Mouse (Mus musculus): Measurements from ENCODE around the gene Ppp2r5a. TPM values are rescaled to one million over a fixed set of nuclear protein-coding genes. Genes with fewer than 3 reads are reported as not detected.

Gene Ppp2r5a
- polyA plus RNA-seq, 1 experiment from 2014 or later, result 18.8 TPM

- Histone ChIP-seq H3K4me2 (replicated peaks; ENCODE audit: low read depth, low read length) (no peak overlapping the region), H3K9ac (replicated peaks; ENCODE audit: low read length) (no peak overlapping the region), H3K9me3 (ENCODE audit: low read length) (no peaks in the 10 kb centered on the region), H3K36me3 (ENCODE audit: insufficient read depth, low read length) (peaks cover 13% of the 10 kb centered on the region), H3K4me1 (ENCODE audit: insufficient read depth, low read length) (no peaks in the 10 kb centered on the region), H3K4me3 (ENCODE audit: low read length) (no peak overlapping the region), H3K27me3 (ENCODE audit: insufficient read depth, low read length) (no peaks in the 10 kb centered on the region), H3K27ac (ENCODE audit: low read length) (no peak overlapping the region)
- no peak for ATAC-seq (ENCODE audit: low FRiP score, low TSS enrichment)
- 86% methylated on average over 4 of the region's 4 CpGs for WGBS
These were observed 34.9 kb downstream of the Ppp2r5a start for GRCm38 (mm10) chr1:191368193-191368592.

GRCm38 (mm10) chr1:191364477-191364876 is 38.6 kb downstream of the Ppp2r5a start:
- no peak for ATAC-seq (ENCODE audit: low FRiP score, low TSS enrichment)
- no peak overlapping the region for H3K27ac ChIP-seq (ENCODE audit: low read length)
- no peaks in the 10 kb centered on the region for H3K27me3 ChIP-seq (ENCODE audit: insufficient read depth, low read length)
- no peak overlapping the region for H3K9ac ChIP-seq (replicated peaks; ENCODE audit: low read length)
- 80% methylated on average over 4 of the region's 4 CpGs for WGBS
- no peaks in the 10 kb centered on the region for H3K4me1 ChIP-seq (ENCODE audit: insufficient read depth, low read length)
- H3K4me3 ChIP-seq (ENCODE audit: low read length), result no peak overlapping the region
- H3K4me2 ChIP-seq (replicated peaks; ENCODE audit: low read depth, low read length), result no peak overlapping the region
- peaks cover 13% of the 10 kb centered on the region for H3K36me3 ChIP-seq (ENCODE audit: insufficient read depth, low read length)
- no peaks in the 10 kb centered on the region for H3K9me3 ChIP-seq (ENCODE audit: low read length)

GRCm38 (mm10) chr1:191362412-191362811 is 40.7 kb downstream of the Ppp2r5a start:
- no peak overlapping the region for H3K27ac ChIP-seq (ENCODE audit: low read length)
- H3K4me2 ChIP-seq (replicated peaks; ENCODE audit: low read depth, low read length), result no peak overlapping the region
- 89% methylated on average over 6 of the region's 6 CpGs for WGBS
- H3K36me3 ChIP-seq (ENCODE audit: insufficient read depth, low read length), result peaks cover 18% of the 10 kb centered on the region
- no peak overlapping the region for H3K4me3 ChIP-seq (ENCODE audit: low read length)
- no peak for ATAC-seq (ENCODE audit: low FRiP score, low TSS enrichment)
- H3K4me1 ChIP-seq (ENCODE audit: insufficient read depth, low read length), result no peaks in the 10 kb centered on the region
- no peak overlapping the region for H3K9ac ChIP-seq (replicated peaks; ENCODE audit: low read length)
- no peaks in the 10 kb centered on the region for H3K9me3 ChIP-seq (ENCODE audit: low read length)
- no peaks in the 10 kb centered on the region for H3K27me3 ChIP-seq (ENCODE audit: insufficient read depth, low read length)

- Histone ChIP-seq H3K4me3 (ENCODE audit: low read length) (no peak overlapping the region), H3K27me3 (ENCODE audit: insufficient read depth, low read length) (no peaks in the 10 kb centered on the region), H3K9ac (replicated peaks; ENCODE audit: low read length) (no peak overlapping the region), H3K4me2 (replicated peaks; ENCODE audit: low read depth, low read length) (no peak overlapping the region), H3K4me1 (ENCODE audit: insufficient read depth, low read length) (no peaks in the 10 kb centered on the region), H3K9me3 (ENCODE audit: low read length) (no peaks in the 10 kb centered on the region), H3K36me3 (ENCODE audit: insufficient read depth, low read length) (peaks cover 26% of the 10 kb centered on the region), H3K27ac (ENCODE audit: low read length) (no peak overlapping the region)
- 90% methylated on average over 7 of the region's 7 CpGs for WGBS
- no peak for ATAC-seq (ENCODE audit: low FRiP score, low TSS enrichment)
These were observed 43.6 kb downstream of the Ppp2r5a start for GRCm38 (mm10) chr1:191359478-191359877.

GRCm38 (mm10) chr1:191356936-191357335 is 46.1 kb downstream of the Ppp2r5a start:
- H3K27me3 ChIP-seq (ENCODE audit: insufficient read depth, low read length), result no peaks in the 10 kb centered on the region
- H3K4me3 ChIP-seq (ENCODE audit: low read length), result no peak overlapping the region
- H3K27ac ChIP-seq (ENCODE audit: low read length), result no peak overlapping the region
- H3K4me2 ChIP-seq (replicated peaks; ENCODE audit: low read depth, low read length), result no peak overlapping the region
- peaks cover 28% of the 10 kb centered on the region for H3K36me3 ChIP-seq (ENCODE audit: insufficient read depth, low read length)
- H3K9ac ChIP-seq (replicated peaks; ENCODE audit: low read length), result no peak overlapping the region
- no peaks in the 10 kb centered on the region for H3K9me3 ChIP-seq (ENCODE audit: low read length)
- WGBS, result 86% methylated on average over 1 of the region's 1 CpGs
- ATAC-seq (ENCODE audit: low FRiP score, low TSS enrichment), result no peak
- H3K4me1 ChIP-seq (ENCODE audit: insufficient read depth, low read length), result no peaks in the 10 kb centered on the region

- H3K9ac ChIP-seq (replicated peaks; ENCODE audit: low read length), result no peak overlapping the region
- no peak overlapping the region for H3K27ac ChIP-seq (ENCODE audit: low read length)
- no peak overlapping the region for H3K4me2 ChIP-seq (replicated peaks; ENCODE audit: low read depth, low read length)
- 90% methylated on average over 4 of the region's 4 CpGs for WGBS
- peaks cover 35% of the 10 kb centered on the region for H3K36me3 ChIP-seq (ENCODE audit: insufficient read depth, low read length)
- H3K9me3 ChIP-seq (ENCODE audit: low read length), result no peaks in the 10 kb centered on the region
- no peak for ATAC-seq (ENCODE audit: low FRiP score, low TSS enrichment)
- no peak overlapping the region for H3K4me3 ChIP-seq (ENCODE audit: low read length)
- no peaks in the 10 kb centered on the region for H3K4me1 ChIP-seq (ENCODE audit: insufficient read depth, low read length)
- H3K27me3 ChIP-seq (ENCODE audit: insufficient read depth, low read length), result no peaks in the 10 kb centered on the region
These were observed 49.2 kb downstream of the Ppp2r5a start for GRCm38 (mm10) chr1:191353836-191354235.

- H3K36me3 ChIP-seq (ENCODE audit: insufficient read depth, low read length), result peaks cover 30% of the 10 kb centered on the region
- no peak for ATAC-seq (ENCODE audit: low FRiP score, low TSS enrichment)
- H3K9ac ChIP-seq (replicated peaks; ENCODE audit: low read length), result no peak overlapping the region
- H3K4me2 ChIP-seq (replicated peaks; ENCODE audit: low read depth, low read length), result no peak overlapping the region
- H3K4me1 ChIP-seq (ENCODE audit: insufficient read depth, low read length), result no peaks in the 10 kb centered on the region
- H3K27me3 ChIP-seq (ENCODE audit: insufficient read depth, low read length), result no peaks in the 10 kb centered on the region
- no peaks in the 10 kb centered on the region for H3K9me3 ChIP-seq (ENCODE audit: low read length)
- no peak overlapping the region for H3K4me3 ChIP-seq (ENCODE audit: low read length)
- no peak overlapping the region for H3K27ac ChIP-seq (ENCODE audit: low read length)
- WGBS, result 68% methylated on average over 14 of the region's 14 CpGs
These were observed 50.1 kb downstream of the Ppp2r5a start for GRCm38 (mm10) chr1:191352786-191353488.

GRCm38 (mm10) chr1:191350355-191350754 is 52.7 kb downstream of the Ppp2r5a start:
- Histone ChIP-seq H3K9ac (replicated peaks; ENCODE audit: low read length) (no peak overlapping the region), H3K27ac (ENCODE audit: low read length) (no peak overlapping the region), H3K9me3 (ENCODE audit: low read length) (no peaks in the 10 kb centered on the region), H3K4me2 (replicated peaks; ENCODE audit: low read depth, low read length) (no peak overlapping the region), H3K4me1 (ENCODE audit: insufficient read depth, low read length) (no peaks in the 10 kb centered on the region), H3K4me3 (ENCODE audit: low read length) (no peak overlapping the region), H3K36me3 (ENCODE audit: insufficient read depth, low read length) (peaks cover 24% of the 10 kb centered on the region), H3K27me3 (ENCODE audit: insufficient read depth, low read length) (no peaks in the 10 kb centered on the region)
- ATAC-seq (ENCODE audit: low FRiP score, low TSS enrichment), result no peak
- 93% methylated on average over 5 of the region's 5 CpGs for WGBS

GRCm38 (mm10) chr1:191349486-191350037 is 53.5 kb downstream of the Ppp2r5a start:
- ATAC-seq (ENCODE audit: low FRiP score, low TSS enrichment), result no peak
- Histone ChIP-seq H3K9ac (replicated peaks; ENCODE audit: low read length) (no peak overlapping the region), H3K27me3 (ENCODE audit: insufficient read depth, low read length) (no peaks in the 10 kb centered on the region), H3K9me3 (ENCODE audit: low read length) (no peaks in the 10 kb centered on the region), H3K36me3 (ENCODE audit: insufficient read depth, low read length) (peaks cover 19% of the 10 kb centered on the region), H3K27ac (ENCODE audit: low read length) (no peak overlapping the region; the same call in 1 of the 2 replicates), H3K4me1 (ENCODE audit: insufficient read depth, low read length) (no peaks in the 10 kb centered on the region), H3K4me3 (ENCODE audit: low read length) (no peak overlapping the region), H3K4me2 (replicated peaks; ENCODE audit: low read depth, low read length) (no peak overlapping the region)
- 77% methylated on average over 23 of the region's 23 CpGs for WGBS

GRCm38 (mm10) chr1:191348996-191349395 is 54.1 kb downstream of the Ppp2r5a start:
- H3K9ac ChIP-seq (replicated peaks; ENCODE audit: low read length), result no peak overlapping the region
- peaks cover 19% of the 10 kb centered on the region for H3K36me3 ChIP-seq (ENCODE audit: insufficient read depth, low read length)
- H3K4me2 ChIP-seq (replicated peaks; ENCODE audit: low read depth, low read length), result no peak overlapping the region
- ATAC-seq (ENCODE audit: low FRiP score, low TSS enrichment), result peak; percentile 66; the same call in 1 of the 2 replicates
- no peak overlapping the region; the same call in 1 of the 2 replicates for H3K27ac ChIP-seq (ENCODE audit: low read length)
- 60% methylated on average over 5 of the region's 5 CpGs for WGBS
- H3K9me3 ChIP-seq (ENCODE audit: low read length), result no peaks in the 10 kb centered on the region
- H3K4me1 ChIP-seq (ENCODE audit: insufficient read depth, low read length), result no peaks in the 10 kb centered on the region
- no peaks in the 10 kb centered on the region for H3K27me3 ChIP-seq (ENCODE audit: insufficient read depth, low read length)
- no peak overlapping the region for H3K4me3 ChIP-seq (ENCODE audit: low read length)
